33 mouse cellular contexts compared by ENCODE assay signal in genomic region chr4:57088301-57088700, GRCm38 (mm10). TPM values are rescaled to one million over a fixed set of nuclear protein-coding genes. Genes with fewer than 3 reads are reported as not detected.
"Had no signal": no experiment of that assay in that cellular context is flagged by ENCODE, and none has a peak within 500 bp of the region (broad histone marks: within the 10 kb centered on the region; RNA-seq: fewer than 3 reads in every experiment).

No protein-coding gene starts in this region.

- H3K4me3 ChIP-seq: heart, embryonic 12.5 days; heart, embryonic 13.5 days; heart, embryonic 15.5 days; hindbrain, embryonic 10.5 days; hindbrain, embryonic 12.5 days; hindbrain, embryonic 13.5 days; hindbrain, embryonic 15.5 days; intestine, embryonic 15.5 days; kidney, embryonic 15.5 days; layer of hippocampus, adult 2 months; left cerebral cortex, adult 2 months had no signal

- H3K4me1 ChIP-seq: heart, embryonic 15.5 days; intestine, embryonic 15.5 days had no signal

- DNase-seq: heart, postnatal 10 days; heart, postnatal 14 days; heart, postnatal 36 days; heart, postnatal 4 days; kidney, adult 11 months; kidney, adult 18-20 months; kidney, adult 2 months; kidney, adult 8-10 months; kidney, postnatal 10 days; kidney, postnatal 14 days; kidney, postnatal 25 days; kidney, postnatal 36 days; kidney, postnatal 4 days; layer of hippocampus, adult 9-11 months; layer of hippocampus, postnatal 36 days had no signal

- H3K36me3 ChIP-seq: heart, embryonic 12.5 days; heart, embryonic 13.5 days; heart, embryonic 15.5 days; hindbrain, embryonic 10.5 days; hindbrain, embryonic 12.5 days; hindbrain, embryonic 13.5 days; hindbrain, embryonic 15.5 days; intestine, embryonic 15.5 days; kidney, embryonic 15.5 days had no signal

- H3K27me3 ChIP-seq: hindbrain, embryonic 12.5 days; hindbrain, embryonic 13.5 days; hindbrain, embryonic 15.5 days; intestine, embryonic 15.5 days had no signal

- H3K9me3 ChIP-seq: heart, embryonic 12.5 days; heart, embryonic 13.5 days; heart, embryonic 15.5 days; hindbrain, embryonic 12.5 days; hindbrain, embryonic 13.5 days; hindbrain, embryonic 15.5 days; intestine, embryonic 15.5 days; kidney, embryonic 15.5 days had no signal

- H3K4me2 ChIP-seq: heart, embryonic 12.5 days; heart, embryonic 13.5 days; heart, embryonic 15.5 days; hindbrain, embryonic 12.5 days; hindbrain, embryonic 13.5 days; hindbrain, embryonic 14.5 days; hindbrain, embryonic 15.5 days; intestine, embryonic 15.5 days; kidney, embryonic 15.5 days had no signal

- H3K27ac ChIP-seq: heart, embryonic 13.5 days; heart, embryonic 15.5 days; hindbrain, embryonic 10.5 days; hindbrain, embryonic 12.5 days; hindbrain, embryonic 13.5 days; hindbrain, embryonic 14.5 days; hindbrain, embryonic 15.5 days; hindbrain, postnatal 0 days; intestine, embryonic 15.5 days; kidney, embryonic 15.5 days; kidney, postnatal 0 days; layer of hippocampus, adult 2 months; left cerebral cortex, adult 2 months had no signal

- ATAC-seq: hindbrain, embryonic 16.5 days; hindbrain, postnatal 0 days; inflammation-experienced regulatory T-cells, adult 6 months; intestine, embryonic 15.5 days; intestine, embryonic 16.5 days; intestine, postnatal 0 days had no signal

- H3K9ac ChIP-seq: heart, embryonic 12.5 days; heart, embryonic 13.5 days; heart, embryonic 15.5 days; hindbrain, embryonic 12.5 days; hindbrain, embryonic 13.5 days; hindbrain, embryonic 14.5 days; hindbrain, embryonic 15.5 days; intestine, embryonic 15.5 days; kidney, embryonic 15.5 days had no signal

RNA-seq across cellular contexts. Expression of gene Epb41l4b, which starts 54.9 kb away (rescaled TPM):
- polyA plus RNA-seq: inflammation-experienced regulatory T-cells, adult 6 months had no signal
